Mouse (Mus musculus): ENCODE data around the gene Elf1. TPM values are rescaled to one million over a fixed set of nuclear protein-coding genes. Genes with fewer than 3 reads are reported as not detected.
"Not testable (repeated sequence)": the region's sequence is repeated elsewhere in the genome, so short reads cannot be mapped to it uniquely, and the experiment has no call there.

Gene Elf1
- total RNA-seq, 2 experiments from 2014 or later = 4.8 to 5.0 TPM

DNA sequence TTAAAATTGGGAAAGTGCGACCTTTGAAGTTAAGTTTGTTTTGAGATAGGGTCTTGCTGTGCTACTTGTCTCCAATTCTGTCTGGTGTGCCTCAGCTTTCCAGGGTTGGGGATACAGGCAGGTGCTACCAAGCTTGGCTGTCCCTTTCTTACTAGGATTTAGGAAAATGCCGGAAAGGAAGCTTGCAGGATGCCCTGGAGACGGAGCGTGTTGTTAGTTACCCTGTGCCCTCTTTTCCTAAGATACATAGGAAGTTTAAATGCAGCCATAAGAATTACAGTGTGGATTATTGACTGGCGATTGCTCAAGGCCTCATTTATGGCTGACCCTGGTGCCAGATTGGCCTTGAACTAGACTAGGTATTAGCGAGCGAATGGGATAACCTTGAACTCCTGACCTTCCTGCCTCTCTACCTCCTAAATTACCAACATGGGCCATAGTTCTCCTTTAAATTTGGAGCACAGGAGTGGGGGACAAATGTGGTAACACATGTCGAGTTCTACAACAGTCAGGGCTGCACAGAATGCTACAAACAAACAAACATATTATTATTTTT is 36.3 kb downstream of the Elf1 start:
- intact Hi-C loops (cut with DNase I) = no loop called here
- DNase-seq (ENCODE audit: extremely low spot score in 1 of 2, low spot score in 2 of 2) = no peak

DNA sequence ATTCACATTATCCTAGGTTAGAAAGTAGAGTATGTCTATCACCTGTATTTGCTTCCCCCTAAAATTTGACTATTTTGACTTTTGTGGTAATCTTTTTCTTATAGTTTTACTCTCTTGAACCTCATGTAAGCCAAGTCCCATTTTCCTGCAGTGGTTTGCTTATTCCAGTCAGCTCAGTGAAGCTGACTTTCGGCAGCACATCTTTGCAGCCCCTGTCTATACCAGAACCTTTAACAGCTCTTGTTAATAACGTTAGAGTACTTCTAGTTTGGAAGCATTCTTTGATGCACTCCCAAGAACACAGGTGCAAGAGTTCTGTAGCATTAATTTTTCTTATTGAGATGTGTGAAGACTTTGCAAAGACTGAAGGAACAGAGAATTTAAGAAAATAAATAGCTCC is 37.1 kb downstream of the Elf1 start:
- intact Hi-C loops (cut with DNase I) = no loop called here
- no peak for DNase-seq (ENCODE audit: extremely low spot score in 1 of 2, low spot score in 2 of 2)

DNA sequence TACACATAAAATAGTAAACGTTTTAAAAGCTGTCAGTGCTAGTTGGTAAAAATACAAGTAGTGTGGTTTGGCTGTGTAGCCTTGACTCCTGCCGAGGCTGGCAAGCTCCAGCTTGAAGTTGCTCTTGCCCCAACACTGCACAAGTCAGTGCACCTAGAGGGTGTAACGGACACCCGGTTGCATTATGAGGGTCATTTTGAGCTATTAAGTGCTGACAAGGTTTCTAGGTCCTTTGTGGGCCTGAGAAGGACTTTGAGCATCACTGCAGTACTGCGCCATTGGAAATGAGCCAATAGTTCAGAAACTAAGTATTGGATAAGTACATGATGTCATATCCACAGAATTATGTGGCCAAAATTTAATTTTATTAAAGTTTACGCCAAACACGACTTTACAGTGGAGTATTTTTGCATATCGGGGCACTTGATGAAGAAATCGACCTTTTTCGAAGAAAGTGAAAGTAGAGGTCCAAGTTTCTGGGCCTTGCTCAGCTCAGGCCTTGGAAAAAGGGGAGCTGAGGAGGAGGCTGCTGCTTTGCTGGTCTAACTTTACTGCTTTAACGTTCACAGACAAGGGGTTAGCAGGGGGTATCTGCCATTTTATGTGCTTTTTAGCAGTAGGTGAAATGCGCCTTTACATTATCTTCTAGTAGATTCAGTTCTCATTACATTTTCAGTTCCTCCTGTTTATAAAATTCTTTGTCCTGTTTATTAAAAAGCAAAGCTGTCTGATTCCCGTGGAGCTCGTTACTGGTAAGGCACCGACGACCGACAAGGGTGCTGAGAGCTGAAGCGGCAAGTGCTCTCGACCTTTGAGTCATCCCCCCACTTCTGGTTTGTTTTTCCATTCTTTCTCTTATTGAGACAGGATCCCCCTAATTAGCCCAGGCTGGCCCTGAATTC is 38.0 kb downstream of the Elf1 start:
- intact Hi-C loops (cut with DNase I) = no loop called here
- no peak for DNase-seq (ENCODE audit: extremely low spot score in 1 of 2, low spot score in 2 of 2)

DNA sequence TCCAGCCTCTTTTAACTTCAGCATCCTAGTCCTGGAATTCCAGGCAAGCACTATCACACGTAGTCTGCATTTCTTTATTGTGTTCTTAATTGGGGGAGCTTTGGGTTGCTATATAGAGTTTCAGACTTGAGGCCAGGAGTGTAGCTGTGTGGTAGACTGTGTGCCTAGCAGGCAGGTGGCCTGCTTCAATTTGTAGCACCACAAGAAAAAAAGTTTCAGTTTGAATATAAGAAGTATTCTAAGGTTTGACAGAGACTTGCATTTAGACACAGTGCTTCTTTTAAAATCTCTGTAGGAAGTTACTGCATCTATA is 38.6 kb downstream of the Elf1 start:
- intact Hi-C loops (cut with DNase I) = no loop called here

DNA sequence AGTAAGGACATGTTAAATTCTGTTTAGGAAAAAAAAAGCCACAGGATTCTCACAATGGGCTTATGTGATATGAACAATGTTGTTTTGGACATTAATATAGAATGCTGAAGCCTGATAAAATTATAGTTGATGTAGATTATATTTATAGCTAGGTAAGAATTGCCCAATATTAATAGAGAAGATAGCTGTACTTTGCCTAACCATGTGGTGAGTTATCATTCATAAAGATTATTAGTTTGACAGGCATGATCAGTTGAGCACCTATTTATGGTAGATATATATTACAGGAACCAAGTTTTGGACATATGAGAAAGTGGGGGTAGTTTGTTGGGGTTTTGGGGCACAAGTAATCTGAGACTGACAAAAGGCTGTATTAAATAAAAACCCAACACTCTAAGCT is 39.6 kb downstream of the Elf1 start:
- DNase-seq (ENCODE audit: extremely low spot score in 1 of 2, low spot score in 2 of 2) = no peak
- intact Hi-C loops (cut with DNase I) = no loop called here

More for the DNA sequence above, 38.6 kb downstream of the Elf1 start:
- no peak for DNase-seq (ENCODE audit: extremely low spot score in 1 of 2, low spot score in 2 of 2)

DNA sequence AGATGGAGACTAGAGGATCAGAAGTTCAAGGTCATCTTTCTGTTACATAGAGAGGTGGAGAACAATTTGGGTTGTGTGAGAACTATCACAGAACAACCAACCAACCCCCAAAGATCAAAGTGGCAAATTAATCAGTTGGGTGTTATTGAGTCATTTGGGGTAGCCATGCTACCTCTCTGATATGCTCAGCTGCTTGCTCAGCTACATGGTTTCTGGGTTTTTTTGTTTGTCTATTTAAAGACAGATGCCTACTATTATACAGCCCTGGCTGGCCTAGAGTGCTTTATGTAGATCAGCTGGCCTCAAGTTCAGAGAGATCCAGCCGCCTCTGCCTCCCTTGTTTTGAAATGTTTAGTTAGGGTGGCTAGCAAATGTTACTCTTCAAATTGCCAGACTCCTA is 40.1 kb downstream of the Elf1 start:
- no peak for DNase-seq (ENCODE audit: extremely low spot score in 1 of 2, low spot score in 2 of 2)
- intact Hi-C loops (cut with DNase I) = no loop called here

DNA sequence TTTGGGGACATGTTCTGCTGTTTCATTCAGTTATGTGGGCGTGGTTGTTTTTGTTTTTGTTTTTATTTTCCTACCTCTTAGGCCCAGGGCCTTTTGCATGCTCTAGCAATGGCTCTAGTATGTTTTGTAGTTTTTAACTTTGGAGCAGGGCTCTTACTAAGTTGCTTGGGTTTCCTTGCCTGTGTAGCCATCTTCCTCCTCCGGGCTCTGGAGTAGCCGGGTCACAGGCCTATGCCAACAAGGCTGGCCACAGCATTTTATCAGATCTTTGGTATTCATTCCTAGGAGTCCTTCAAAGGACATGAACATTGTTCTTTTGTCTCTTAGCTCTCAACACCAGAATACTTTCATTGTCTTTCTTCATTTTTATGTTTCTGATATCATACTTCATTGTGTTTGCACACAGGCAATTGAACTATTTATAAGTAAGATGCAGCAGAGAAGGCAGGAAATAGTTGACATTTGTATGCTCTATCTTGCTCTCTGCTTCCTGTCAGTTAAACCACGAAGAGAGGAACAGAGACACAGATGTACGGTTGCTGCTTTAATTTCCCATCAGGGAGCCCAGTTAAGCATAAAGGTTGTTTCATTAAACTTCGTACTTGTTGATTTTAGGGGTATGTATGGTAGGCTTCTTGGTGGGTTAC is 40.6 kb downstream of the Elf1 start:
- DNase-seq (ENCODE audit: extremely low spot score in 1 of 2, low spot score in 2 of 2) = no peak
- intact Hi-C loops (cut with DNase I) = no loop called here

DNA sequence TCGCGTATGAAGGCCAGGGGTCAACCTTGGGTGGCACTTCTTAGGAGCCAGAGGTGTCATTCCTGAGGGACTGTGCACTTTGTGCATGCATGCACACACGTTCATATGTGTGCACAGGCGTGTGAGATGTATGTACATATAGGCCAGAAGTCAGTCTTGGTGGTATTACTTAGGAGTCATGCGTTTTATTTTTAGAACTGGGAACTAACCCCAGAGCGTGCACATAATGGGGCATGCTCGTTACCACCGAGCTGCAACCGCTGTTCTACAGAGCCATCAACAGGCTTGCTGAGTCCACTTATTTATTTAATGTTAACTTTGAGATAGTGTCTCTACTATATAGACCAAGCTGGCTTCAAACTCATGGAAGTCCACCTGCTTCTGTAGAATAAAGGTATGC is 41.4 kb downstream of the Elf1 start:
- intact Hi-C loops (cut with DNase I) = no loop called here
- DNase-seq (ENCODE audit: extremely low spot score in 1 of 2, low spot score in 2 of 2) = no peak

DNA sequence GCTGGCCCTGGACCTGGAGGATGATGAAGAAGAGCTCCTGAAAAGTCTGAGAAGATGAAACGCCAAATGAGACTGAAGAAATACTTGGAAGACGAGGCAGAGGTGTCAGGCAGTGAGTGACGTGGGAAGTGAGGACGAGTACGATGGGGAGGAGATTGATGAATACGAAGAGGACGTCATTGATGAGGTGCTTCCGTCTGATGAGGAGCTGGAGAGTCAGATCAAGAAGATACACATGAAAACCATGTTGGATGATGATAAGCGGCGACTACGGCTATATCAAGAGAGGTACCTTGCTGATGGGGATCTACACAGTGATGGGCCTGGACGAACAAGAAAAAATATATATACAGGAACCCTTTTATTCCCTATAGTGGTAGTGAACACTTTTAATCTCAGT is 45.1 kb downstream of the Elf1 start:
- DNase-seq (ENCODE audit: extremely low spot score in 1 of 2, low spot score in 2 of 2); intact Hi-C loops (cut with DNase I): not testable (repeated sequence)

DNA sequence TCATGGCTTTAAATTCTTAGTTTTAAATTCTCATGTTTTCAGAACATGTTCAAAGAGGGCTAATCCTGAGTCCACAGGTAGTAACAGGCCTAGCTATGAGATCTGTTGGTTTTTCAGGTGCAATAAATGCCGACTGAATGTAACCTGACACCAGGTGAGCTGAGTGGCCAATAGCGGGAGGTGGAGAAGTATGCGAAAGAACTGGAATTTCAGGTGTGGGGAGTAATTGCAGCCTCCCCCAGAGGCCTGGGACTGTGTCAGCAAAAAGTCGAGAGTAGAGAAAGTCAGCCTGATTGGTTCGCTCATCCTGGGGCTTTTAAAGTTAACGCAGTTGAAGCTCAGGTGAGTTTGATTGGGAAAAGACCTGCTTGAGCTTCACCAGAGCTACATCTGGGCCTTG is 46.7 kb downstream of the Elf1 start:
- intact Hi-C loops (cut with DNase I) = no loop called here
- no peak for DNase-seq (ENCODE audit: extremely low spot score in 1 of 2, low spot score in 2 of 2)

DNA sequence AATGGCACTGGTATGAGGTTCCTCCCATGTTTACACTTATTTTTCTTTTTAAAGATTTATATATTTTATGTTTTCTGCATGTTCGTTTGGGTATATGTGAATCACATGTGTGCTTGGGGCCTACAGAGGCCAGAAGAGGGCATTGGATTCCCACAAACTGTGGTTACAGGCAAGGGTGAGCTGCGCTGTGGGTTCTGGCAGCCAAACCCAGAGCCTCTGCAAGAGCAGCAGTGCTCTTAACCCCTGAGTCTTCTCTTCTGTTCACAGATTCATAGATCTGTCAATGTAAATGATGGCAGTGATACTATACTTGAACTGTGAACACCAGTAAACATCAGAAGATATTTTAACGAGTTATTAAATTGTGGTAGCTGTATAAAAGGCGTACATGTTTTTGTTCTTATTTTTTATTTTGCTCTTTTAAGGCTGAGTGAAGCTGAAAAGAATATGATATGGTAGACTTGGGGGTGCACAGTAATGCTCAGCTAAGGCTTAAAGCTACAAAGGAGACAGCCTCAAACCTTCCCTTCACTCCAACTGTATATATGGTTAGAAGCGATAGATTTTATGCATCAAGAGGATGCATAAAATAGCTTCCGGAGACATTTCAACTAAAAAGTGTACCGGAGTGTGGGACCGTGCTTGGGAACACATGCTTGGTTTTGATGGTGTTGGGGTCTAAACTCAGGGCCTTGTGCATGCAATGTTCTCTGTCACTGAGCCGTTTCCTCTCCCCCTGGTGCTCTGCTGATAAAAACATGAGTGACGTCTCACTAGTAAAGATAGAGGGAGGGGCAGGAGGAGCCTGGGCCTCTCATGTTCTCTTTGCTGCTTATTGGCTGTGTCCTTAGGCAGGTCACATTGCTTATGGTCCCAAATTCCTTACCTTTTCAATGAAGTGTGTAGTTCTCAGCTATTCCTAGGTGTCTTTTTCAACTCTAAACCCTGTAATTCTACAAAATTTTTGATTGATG is 48.9 kb downstream of the Elf1 start:
- DNase-seq (ENCODE audit: extremely low spot score in 1 of 2, low spot score in 2 of 2) = no peak
- intact Hi-C loops (cut with DNase I) = no loop called here

DNA sequence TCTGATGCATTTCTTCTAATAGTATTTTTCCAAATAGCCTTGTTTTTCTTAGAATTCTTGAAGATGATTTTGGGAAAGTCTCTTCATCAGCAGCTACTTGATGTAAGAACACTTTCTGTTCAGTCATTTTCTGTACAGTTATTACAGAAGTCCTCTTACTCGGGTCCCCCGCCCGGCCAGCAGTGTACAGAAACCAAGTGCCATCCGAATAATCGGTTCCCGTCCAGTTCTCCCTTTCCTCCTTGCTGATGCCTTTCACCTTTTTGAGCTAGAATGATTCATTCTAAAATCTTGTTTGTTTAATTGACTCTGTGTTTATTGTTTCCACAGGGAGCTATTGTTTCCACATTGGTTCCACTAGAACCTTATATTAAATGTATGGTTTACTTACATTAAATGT is 49.8 kb downstream of the Elf1 start:
- intact Hi-C loops (cut with DNase I) = no loop called here
- no peak for DNase-seq (ENCODE audit: extremely low spot score in 1 of 2, low spot score in 2 of 2)

DNA sequence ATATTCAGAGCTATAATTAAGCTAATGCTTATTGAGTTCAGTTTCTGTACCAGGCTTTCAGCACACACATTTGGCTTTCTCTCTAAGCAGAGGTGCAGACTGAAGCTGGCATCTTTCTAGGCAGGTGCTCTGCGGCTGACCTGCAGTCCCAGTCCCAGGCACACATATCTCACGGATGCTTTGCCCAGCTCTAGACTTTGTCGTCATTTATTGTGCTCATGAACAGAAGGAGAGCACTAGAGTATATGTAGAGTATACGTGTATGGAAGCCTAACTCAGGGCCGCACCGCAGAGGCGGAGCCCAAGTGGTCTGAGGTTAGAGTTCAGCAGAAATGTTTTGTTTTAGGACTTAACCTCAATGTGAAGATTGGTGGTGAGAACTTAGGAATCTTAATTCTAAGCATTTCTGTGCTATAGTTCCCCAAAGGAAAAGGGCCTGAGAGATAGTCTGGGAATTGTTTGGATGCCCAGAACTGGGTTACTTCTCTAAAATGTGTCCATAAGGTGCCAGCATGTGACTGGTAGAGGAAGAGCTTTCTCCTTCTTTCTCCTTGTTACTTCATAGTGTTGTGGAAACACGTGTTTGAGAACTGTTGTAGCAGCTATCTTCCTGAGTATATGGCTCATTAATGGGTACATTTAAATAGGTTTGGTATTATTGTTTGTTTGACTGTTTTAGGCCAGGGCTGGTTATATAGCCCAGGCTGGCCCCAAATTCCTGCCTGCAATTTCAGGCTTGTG is 51.2 kb downstream of the Elf1 start:
- no peak for DNase-seq (ENCODE audit: extremely low spot score in 1 of 2, low spot score in 2 of 2)
- intact Hi-C loops (cut with DNase I) = no loop called here

DNA sequence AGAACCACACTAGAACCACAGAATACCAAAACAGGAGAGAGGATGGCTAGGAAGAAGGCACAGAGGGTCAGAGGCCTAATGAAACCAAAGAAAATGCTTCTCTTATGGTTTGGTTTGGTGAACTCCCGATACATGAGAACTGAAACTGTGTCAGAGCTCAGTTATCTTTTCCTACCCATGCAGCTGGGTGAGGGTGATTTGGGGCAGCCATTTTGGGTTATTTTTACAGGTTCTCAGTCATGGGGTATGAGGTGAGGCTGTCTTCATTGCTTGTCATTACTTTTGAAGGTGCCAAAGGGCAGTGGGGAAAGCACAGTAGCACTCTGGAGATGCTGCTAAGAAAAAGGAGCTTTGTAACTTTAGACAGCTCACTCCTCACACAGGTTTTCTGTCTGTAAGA is 52.4 kb downstream of the Elf1 start:
- intact Hi-C loops (cut with DNase I) = no loop called here
- no peak for DNase-seq (ENCODE audit: extremely low spot score in 1 of 2, low spot score in 2 of 2)

DNA sequence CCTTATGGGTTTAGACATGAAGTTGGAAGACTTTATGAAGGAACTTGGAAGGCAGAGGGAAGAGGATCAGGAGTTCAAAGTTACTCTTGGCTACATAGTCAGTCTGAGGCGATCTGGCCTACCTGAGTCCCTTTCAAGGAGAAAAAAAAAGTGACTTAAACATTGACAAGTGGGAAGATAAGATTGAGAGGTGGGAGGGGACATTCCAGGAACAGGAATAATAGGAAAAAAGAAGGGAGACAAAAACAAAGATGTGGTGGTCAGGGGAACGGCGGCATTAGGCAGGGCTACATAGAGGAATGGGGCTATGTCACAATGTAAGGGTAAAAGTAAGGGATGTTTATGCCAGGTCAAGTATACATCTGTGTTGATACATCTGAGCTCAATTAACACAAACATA is 53.2 kb downstream of the Elf1 start:
- no peak for DNase-seq (ENCODE audit: extremely low spot score in 1 of 2, low spot score in 2 of 2)
- intact Hi-C loops (cut with DNase I) = no loop called here

DNA sequence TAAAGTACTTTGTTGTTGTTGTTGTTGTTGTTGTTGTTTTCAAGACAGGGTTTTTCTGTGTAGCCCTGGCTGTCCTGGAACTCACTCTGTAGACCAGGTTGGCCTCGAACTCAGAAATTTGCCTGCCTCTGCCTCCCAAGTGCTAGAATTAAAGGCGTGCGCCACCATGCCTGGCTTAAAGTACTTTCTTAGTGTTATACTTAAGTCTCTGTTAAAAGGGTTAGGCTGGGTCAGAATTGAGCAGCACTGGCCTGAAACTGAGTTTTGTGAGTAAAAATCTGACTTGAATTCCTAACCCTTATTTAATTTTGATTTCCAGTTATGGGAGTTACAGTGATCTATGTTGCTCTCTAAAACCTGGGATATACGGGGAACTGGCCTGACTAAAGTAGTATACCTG is 53.7 kb downstream of the Elf1 start:
- intact Hi-C loops (cut with DNase I); DNase-seq (ENCODE audit: extremely low spot score in 1 of 2, low spot score in 2 of 2): not testable (repeated sequence)

DNA sequence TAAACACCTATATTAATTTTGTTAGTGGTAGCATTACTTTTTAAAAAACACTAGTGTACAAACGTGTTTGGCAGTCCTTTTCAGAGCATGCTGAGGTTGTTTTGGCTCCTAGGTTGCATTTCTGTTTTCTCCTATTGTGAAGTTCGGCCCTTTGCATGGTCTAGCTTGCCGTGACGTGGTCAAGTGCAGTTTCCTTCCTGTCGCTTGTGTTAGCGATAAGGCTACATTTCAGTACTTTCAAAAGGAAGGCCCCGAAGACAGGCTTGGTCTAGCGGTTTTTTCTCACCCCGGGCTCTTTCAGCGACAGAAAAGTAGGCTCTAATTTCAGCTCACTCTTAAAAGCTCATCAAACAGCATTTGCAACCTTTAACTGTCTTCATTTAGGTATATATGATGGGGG is 54.3 kb downstream of the Elf1 start:
- intact Hi-C loops (cut with DNase I) = no loop called here

DNA sequence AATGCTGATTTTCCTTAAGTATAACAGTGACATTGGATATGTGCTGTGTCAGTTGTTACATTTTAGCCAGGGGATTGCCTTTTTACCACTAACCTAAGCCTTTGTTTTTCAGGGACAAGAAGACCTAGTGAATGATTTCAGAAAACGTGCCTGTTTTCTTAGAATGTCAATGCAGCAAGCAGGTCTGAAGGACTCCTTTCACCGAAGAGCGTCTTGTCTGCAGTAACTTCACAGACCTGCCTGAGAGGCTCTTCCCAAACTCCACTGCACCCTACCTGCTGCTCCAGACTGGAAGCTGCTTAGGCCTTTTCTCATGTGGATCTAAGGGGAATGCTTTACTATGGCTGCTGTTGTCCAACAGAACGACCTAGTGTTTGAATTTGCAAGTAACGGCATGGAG is 55.0 kb downstream of the Elf1 start:
- intact Hi-C loops (cut with DNase I) = no loop called here
- no peak for DNase-seq (ENCODE audit: extremely low spot score in 1 of 2, low spot score in 2 of 2)

More for the DNA sequence above, 54.3 kb downstream of the Elf1 start:
- DNase-seq (ENCODE audit: extremely low spot score in 1 of 2, low spot score in 2 of 2) = peak in 1 of 2 experiments; percentile 28

DNA sequence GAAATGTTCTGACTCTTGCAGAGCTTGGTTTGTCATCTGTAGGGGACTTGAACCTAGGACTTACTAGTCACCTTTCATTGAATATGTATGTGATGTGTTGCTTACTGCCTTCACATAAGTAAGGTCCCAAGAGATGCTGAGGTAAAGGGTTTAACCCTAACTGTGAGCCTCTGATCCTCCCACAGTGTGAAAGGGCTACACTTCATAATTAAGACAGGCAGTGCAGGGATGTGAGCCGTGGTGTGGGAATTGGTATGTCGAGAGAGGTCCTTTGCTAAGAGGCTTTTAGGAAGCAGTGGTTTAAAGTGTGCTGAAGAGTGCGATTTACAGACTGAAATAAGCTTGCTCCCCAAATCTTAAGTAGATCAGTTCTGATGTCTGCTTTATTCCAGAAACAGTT is 55.8 kb downstream of the Elf1 start:
- intact Hi-C loops (cut with DNase I) = no loop called here
- no peak for DNase-seq (ENCODE audit: extremely low spot score in 1 of 2, low spot score in 2 of 2)

Data from left cerebral cortex, postnatal 10 days (tissue).